19 mouse cellular contexts compared by ENCODE assay signal in the genomic region with DNA sequence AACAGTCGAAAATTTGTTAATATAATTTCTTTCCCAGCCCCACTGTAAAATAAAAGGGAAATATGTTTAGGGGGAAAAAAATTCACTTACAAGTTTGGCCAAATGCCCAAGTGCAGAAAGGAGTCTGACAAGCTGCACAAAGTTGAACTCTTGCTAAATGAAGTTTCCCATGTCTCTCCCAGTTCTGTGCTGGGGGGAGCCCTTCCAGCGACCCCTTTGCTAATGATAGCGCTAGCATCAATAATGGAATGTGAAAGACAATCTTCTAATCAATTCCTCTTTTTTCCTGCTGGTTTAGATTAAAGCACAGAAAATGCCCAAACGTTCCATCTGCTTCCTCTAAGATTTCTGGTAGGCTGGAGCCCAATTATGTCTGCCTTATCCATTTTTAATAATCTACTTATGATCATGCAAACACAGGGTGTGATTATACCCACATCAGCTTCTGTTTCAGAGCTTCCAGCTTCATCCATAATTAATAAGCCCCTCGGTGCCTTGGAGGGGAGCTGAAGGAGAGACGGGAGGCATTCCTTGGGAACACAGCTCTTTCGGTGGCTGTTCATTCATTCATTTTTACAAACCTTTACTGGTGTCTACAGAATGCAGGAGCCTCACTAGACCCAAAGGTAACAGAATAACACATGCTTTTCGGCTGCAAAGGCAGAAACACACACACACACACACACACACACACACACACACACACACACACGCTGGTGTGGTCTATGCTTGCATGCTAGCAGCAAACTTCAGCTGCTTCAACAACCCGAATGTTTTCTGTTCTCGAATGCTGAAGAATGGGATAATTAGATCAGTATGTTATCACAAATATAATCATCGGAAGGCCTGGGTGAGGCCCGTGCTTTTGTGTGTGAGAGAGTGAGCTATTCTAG. TPM values are rescaled to one million over a fixed set of nuclear protein-coding genes. Genes with fewer than 3 reads are reported as not detected.
DNase-seq lines count a peak whose midpoint lies in the region; ATAC-seq and TF ChIP-seq lines count a peak whose summit lies in the region.
"Had no signal": no experiment of that assay in that cellular context is flagged by ENCODE, and none has a peak within 500 bp of the region (broad histone marks: within the 10 kb centered on the region; RNA-seq: fewer than 3 reads in every experiment).

No protein-coding gene starts in this region.

- no peak overlapping the region for H3K4me3 ChIP-seq in forebrain, embryonic 15.5 days
- no peak overlapping the region for H3K4me3 ChIP-seq in forebrain, embryonic 11.5 days (ENCODE audit: low read depth, low read length)
- H3K4me3 ChIP-seq in forebrain, embryonic 16.5 days (replicated peaks; ENCODE audit: low read length) = no peak overlapping the region
- no peak overlapping the region for H3K4me3 ChIP-seq in midbrain, embryonic 14.5 days (replicated peaks; ENCODE audit: low read depth, low read length)
- no peak overlapping the region for H3K4me3 ChIP-seq in gastrocnemius, adult 2 months
- H3K4me3 ChIP-seq: liver, embryonic 13.5 days; myocyte had no signal

- H3K9me3 ChIP-seq in forebrain, embryonic 15.5 days = no peaks in the 10 kb centered on the region
- no peaks in the 10 kb centered on the region for H3K9me3 ChIP-seq in forebrain, embryonic 11.5 days (ENCODE audit: control insufficient read depth, low read length)
- no peaks in the 10 kb centered on the region for H3K9me3 ChIP-seq in forebrain, embryonic 16.5 days (ENCODE audit: control insufficient read depth, low read length)
- no peaks in the 10 kb centered on the region for H3K9me3 ChIP-seq in midbrain, embryonic 14.5 days (ENCODE audit: control insufficient read depth, low read length)
- H3K9me3 ChIP-seq: liver, embryonic 13.5 days had no signal

- no peak overlapping the region for H3K9ac ChIP-seq in forebrain, embryonic 15.5 days (replicated peaks)
- H3K9ac ChIP-seq in forebrain, embryonic 11.5 days (ENCODE audit: low read length) = no peak overlapping the region
- no peak overlapping the region for H3K9ac ChIP-seq in forebrain, embryonic 16.5 days (replicated peaks; ENCODE audit: low read depth, low read length)
- H3K9ac ChIP-seq in midbrain, embryonic 14.5 days (replicated peaks; ENCODE audit: low read length) = no peak overlapping the region
- H3K9ac ChIP-seq: liver, embryonic 13.5 days had no signal

- peak overlapping the region; percentile 72 for H3K27ac ChIP-seq in forebrain, embryonic 15.5 days (replicated peaks)
- H3K27ac ChIP-seq in forebrain, embryonic 11.5 days (ENCODE audit: low read depth, low read length) = no peak overlapping the region
- peak overlapping the region; percentile 71 for H3K27ac ChIP-seq in forebrain, embryonic 16.5 days (ENCODE audit: low read length)
- H3K27ac ChIP-seq in midbrain, embryonic 14.5 days (replicated peaks; ENCODE audit: low read depth, low read length) = 0 out of 2 replicates have a peak overlapping the region, but pooled peaks have one; percentile 33
- no peak overlapping the region for H3K27ac ChIP-seq in gastrocnemius, adult 2 months
- H3K27ac ChIP-seq: liver, embryonic 13.5 days had no signal

- H3K27me3 ChIP-seq in forebrain, embryonic 15.5 days = no peaks in the 10 kb centered on the region
- H3K27me3 ChIP-seq in forebrain, embryonic 11.5 days (ENCODE audit: control insufficient read depth, insufficient read depth, low read length) = no peaks in the 10 kb centered on the region
- no peaks in the 10 kb centered on the region for H3K27me3 ChIP-seq in forebrain, embryonic 16.5 days (replicated peaks; ENCODE audit: control insufficient read depth, insufficient read depth, low read length)
- H3K27me3 ChIP-seq in midbrain, embryonic 14.5 days (ENCODE audit: control insufficient read depth, insufficient read depth, low read length) = no peaks in the 10 kb centered on the region
- H3K27me3 ChIP-seq: liver, embryonic 13.5 days had no signal

- TF ChIP-seq CTCF in gastrocnemius, adult 2 months (IDR thresholded peaks at IDR 0.05) = no peak

- peaks cover 21% of the 10 kb centered on the region for H3K4me1 ChIP-seq in forebrain, embryonic 15.5 days
- no peaks in the 10 kb centered on the region for H3K4me1 ChIP-seq in forebrain, embryonic 11.5 days (replicated peaks; ENCODE audit: control insufficient read depth, insufficient read depth, low read length)
- peaks cover 15% of the 10 kb centered on the region for H3K4me1 ChIP-seq in forebrain, embryonic 16.5 days (replicated peaks; ENCODE audit: control insufficient read depth, insufficient read depth, low read length)
- peaks cover 9% of the 10 kb centered on the region; the same call in 1 of the 2 replicates for H3K4me1 ChIP-seq in midbrain, embryonic 14.5 days (ENCODE audit: control insufficient read depth, insufficient read depth, low read length)
- H3K4me1 ChIP-seq: liver, embryonic 13.5 days had no signal

- DNase-seq in forebrain, embryonic 11.5 days (ENCODE audit: low spot score) = no peak
- peak; percentile 20 for DNase-seq in MN1 (ENCODE audit: low spot score)
- DNase-seq in midbrain, embryonic 14.5 days = peak; percentile 80
- no peak for DNase-seq in spleen, postnatal 4 days (ENCODE audit: low spot score in 2 of 2)
- no peak for DNase-seq in gastrocnemius, adult 2 months
- no peak for DNase-seq in c-Kit-positive CD71-positive TER-119-positive erythroid progenitor cells, embryonic 14.5 days (ENCODE audit: low spot score)
- DNase-seq: adrenal gland, postnatal 36 days; B cell, adult 2 months; cerebellum, adult 2 months; kidney, postnatal 36 days; liver, embryonic 13.5 days; lung, postnatal 14 days had no signal

- ATAC-seq in forebrain, embryonic 15.5 days (replicated peaks) = peak; percentile 82
- ATAC-seq in forebrain, embryonic 11.5 days (replicated peaks; ENCODE audit: low FRiP score) = no peak
- peak; percentile 92 for ATAC-seq in forebrain, embryonic 16.5 days
- ATAC-seq in midbrain, embryonic 14.5 days (ENCODE audit: low FRiP score, low TSS enrichment) = peak; percentile 48; the same call in 1 of the 2 replicates
- ATAC-seq: intestine, embryonic 16.5 days had no signal

- H3K4me2 ChIP-seq in forebrain, embryonic 15.5 days (replicated peaks) = 0 out of 2 replicates have a peak overlapping the region, but pooled peaks have one; percentile 10
- no peak overlapping the region for H3K4me2 ChIP-seq in forebrain, embryonic 11.5 days (ENCODE audit: low read depth, low read length, severe bottlenecking)
- peak overlapping the region; percentile 14; the same call in 1 of the 2 replicates for H3K4me2 ChIP-seq in forebrain, embryonic 16.5 days (ENCODE audit: low read length)
- H3K4me2 ChIP-seq in midbrain, embryonic 14.5 days (ENCODE audit: low read length) = no peak overlapping the region
- H3K4me2 ChIP-seq: liver, embryonic 13.5 days had no signal

- intact Hi-C loops in gastrocnemius, adult 2 months (cut with DNase I) = no loop called here

- 26% methylated on average over 13 of the region's 13 CpGs for WGBS in forebrain, embryonic 15.5 days
- 55% methylated on average over 13 of the region's 13 CpGs for WGBS in forebrain, embryonic 11.5 days
- WGBS in forebrain, embryonic 16.5 days = 23% methylated on average over 13 of the region's 13 CpGs
- 35% methylated on average over 13 of the region's 13 CpGs for WGBS in midbrain, embryonic 14.5 days

- H3K36me3 ChIP-seq in forebrain, embryonic 15.5 days = no peaks in the 10 kb centered on the region
- H3K36me3 ChIP-seq in forebrain, embryonic 11.5 days (ENCODE audit: control insufficient read depth, insufficient read depth, low read length) = no peaks in the 10 kb centered on the region
- H3K36me3 ChIP-seq in forebrain, embryonic 16.5 days (ENCODE audit: control insufficient read depth, insufficient read depth) = no peaks in the 10 kb centered on the region
- H3K36me3 ChIP-seq in midbrain, embryonic 14.5 days (ENCODE audit: control insufficient read depth, insufficient read depth, low read length) = no peaks in the 10 kb centered on the region
- H3K36me3 ChIP-seq: liver, embryonic 13.5 days had no signal

RNA-seq across cellular contexts. Expression of a gene that starts 59.5 kb away (rescaled TPM):
- 12.7 and 15.5 TPM in 2 replicates for polyA plus RNA-seq in forebrain, embryonic 15.5 days (2015; fragmentation: Nextera tagmentation; extraction: Ambion mirVana)
- polyA plus RNA-seq in forebrain, embryonic 11.5 days (2014; fragmentation: Nextera tagmentation; extraction: Ambion mirVana) = 0.16 and 0.23 TPM in 2 replicates
- 18.1 and 18.7 TPM in 2 replicates for polyA plus RNA-seq in forebrain, embryonic 16.5 days (2015; fragmentation: Nextera tagmentation; extraction: Ambion mirVana)
- 10.2 and 13.9 TPM in 2 replicates for polyA plus RNA-seq in midbrain, embryonic 14.5 days (2014; fragmentation: Nextera tagmentation; extraction: Ambion mirVana)
- total RNA-seq in gastrocnemius, adult 2 months (2021) = not detected
- total RNA-seq: ES-E14 had no signal
- polyA plus RNA-seq: gonadal fat pad, adult 2 months; heart, postnatal 0 days; myocyte had no signal

Comparison
In these comparisons a context has a peak if more than half of its experiments do, and no peak if none do; other contexts are left out.
1. H3K27ac ChIP-seq: peak in forebrain, embryonic 15.5 days (single experiment), forebrain, embryonic 16.5 days (single experiment) and midbrain, embryonic 14.5 days (single experiment); none in forebrain, embryonic 11.5 days (single experiment) and gastrocnemius, adult 2 months (single experiment).
2. H3K4me2 ChIP-seq: peak in forebrain, embryonic 15.5 days (single experiment) and forebrain, embryonic 16.5 days (single experiment); none in forebrain, embryonic 11.5 days (single experiment) and midbrain, embryonic 14.5 days (single experiment).
3. DNase-seq: peak in MN1 (single experiment) and midbrain, embryonic 14.5 days (single experiment); none in forebrain, embryonic 11.5 days (single experiment), spleen, postnatal 4 days (0 of 2), gastrocnemius, adult 2 months (single experiment) and c-Kit-positive CD71-positive TER-119-positive erythroid progenitor cells, embryonic 14.5 days (single experiment).